Mouse (Mus musculus) kidney, embryonic 15.5 days (tissue): ENCODE measurements around the gene Sumf1. TPM values are rescaled to one million over a fixed set of nuclear protein-coding genes. Genes with fewer than 3 reads are reported as not detected.

Experiments used
- ATAC-seq: fragments of 200-750 bp; cut with Nextera tagmentation; replicated peaks from 2 replicates; pipeline ENCODE4 v1.8.0; 2017; ENCODE audit warnings: moderate TSS enrichment; ENCODE audit not compliant: low FRiP score
- H3K27ac ChIP-seq: fragments of 300-500 bp; sonication (generic); 2 replicates; pipeline ENCODE4 v1.5.1; 2015; ENCODE audit warnings: mild to moderate bottlenecking, inconsistent platforms
- H3K27me3 ChIP-seq: fragments of 300-500 bp; sonication (generic); 2 replicates; pipeline ENCODE4 v1.6.1; 2015; ENCODE audit warnings: inconsistent platforms
- H3K36me3 ChIP-seq: fragments of 300-500 bp; sonication (generic); 2 replicates; pipeline ENCODE4 v1.6.1; 2015; ENCODE audit warnings: inconsistent platforms
- H3K4me1 ChIP-seq: fragments of 300-500 bp; sonication (generic); 2 replicates; pipeline ENCODE4 v1.6.1; 2015; ENCODE audit warnings: inconsistent platforms
- H3K4me2 ChIP-seq: fragments of 300-500 bp; sonication (generic); 2 replicates; pipeline ENCODE4 v1.6.1; 2015; ENCODE audit warnings: moderate library complexity, mild to moderate bottlenecking, inconsistent platforms
- H3K4me3 ChIP-seq: fragments of 300-500 bp; sonication (generic); replicated peaks from 2 replicates; pipeline ENCODE4 v1.5.1; 2015; ENCODE audit warnings: mild to moderate bottlenecking, inconsistent platforms
- H3K9ac ChIP-seq: fragments of 300-500 bp; sonication (generic); 2 replicates; pipeline ENCODE4 v1.6.1; 2015; ENCODE audit warnings: mild to moderate bottlenecking, inconsistent platforms
- H3K9me3 ChIP-seq: fragments of 300-500 bp; sonication (generic); replicated peaks from 2 replicates; pipeline ENCODE4 v1.6.1; 2016; ENCODE audit warnings: inconsistent platforms
- WGBS: fragments of 180-500 bp; shearing (Covaris S2); methylation state at CpG from one replicate; pipeline ENCODE4 v1.1.7; 2015; ENCODE audit warnings: mixed read lengths; 5-methylcytosine and 5-hydroxymethylcytosine counted together
- polyA plus RNA-seq: library from polyadenylated mRNA; unstranded; fragments of >200 nt; fragmentation: Nextera tagmentation; extraction: Ambion mirVana; gene quantifications from 2 replicates; pipeline ENCODE4 v1.2.1, GENCODE M21; 2015

Sumf1 gene
- polyA plus RNA-seq, 1 experiment from 2014 or later = 25.3 TPM

- Histone ChIP-seq H3K4me3 (no peak overlapping the region), H3K4me2 (no peak overlapping the region), H3K4me1 (no peaks in the 10 kb centered on the region), H3K9me3 (no peaks in the 10 kb centered on the region), H3K27me3 (no peaks in the 10 kb centered on the region), H3K9ac (no peak overlapping the region), H3K36me3 (no peaks in the 10 kb centered on the region; the same call in 1 of the 2 replicates), H3K27ac (no peak overlapping the region)
- WGBS = 77% methylated on average over 4 of the region's 4 CpGs
- ATAC-seq = no peak
These were observed 44.5 kb downstream of the Sumf1 start for GRCm38 (mm10) chr6:108140722-108141490.

GRCm38 (mm10) chr6:108137031-108137430, 48.4 kb downstream of the Sumf1 start:
- ATAC-seq = no peak
- Histone ChIP-seq H3K27ac (no peak overlapping the region), H3K36me3 (no peaks in the 10 kb centered on the region; the same call in 1 of the 2 replicates), H3K4me1 (no peaks in the 10 kb centered on the region), H3K4me3 (no peak overlapping the region), H3K27me3 (no peaks in the 10 kb centered on the region), H3K9me3 (no peaks in the 10 kb centered on the region), H3K9ac (no peak overlapping the region), H3K4me2 (no peak overlapping the region)
- 90% methylated on average over 5 of the region's 5 CpGs for WGBS

- Histone ChIP-seq H3K4me1 (no peaks in the 10 kb centered on the region), H3K4me2 (no peak overlapping the region), H3K27ac (no peak overlapping the region), H3K27me3 (no peaks in the 10 kb centered on the region), H3K9me3 (no peaks in the 10 kb centered on the region), H3K36me3 (no peaks in the 10 kb centered on the region; the same call in 1 of the 2 replicates), H3K9ac (no peak overlapping the region), H3K4me3 (no peak overlapping the region)
- ATAC-seq = no peak
- 89% methylated on average over 1 of the region's 1 CpGs for WGBS
These were observed 49.1 kb downstream of the Sumf1 start for GRCm38 (mm10) chr6:108136286-108136685.

- Histone ChIP-seq H3K36me3 (no peaks in the 10 kb centered on the region), H3K4me3 (no peak overlapping the region), H3K4me1 (no peaks in the 10 kb centered on the region), H3K27ac (no peak overlapping the region), H3K9ac (no peak overlapping the region), H3K4me2 (no peak overlapping the region), H3K27me3 (no peaks in the 10 kb centered on the region), H3K9me3 (no peaks in the 10 kb centered on the region)
- no peak for ATAC-seq
- WGBS = 95% methylated on average over 5 of the region's 5 CpGs
These were observed 53.0 kb downstream of the Sumf1 start for GRCm38 (mm10) chr6:108132268-108132935.

GRCm38 (mm10) chr6:108130718-108131117, 54.7 kb downstream of the Sumf1 start:
- H3K27me3 ChIP-seq = no peaks in the 10 kb centered on the region
- 84% methylated on average over 5 of the region's 5 CpGs for WGBS
- no peaks in the 10 kb centered on the region for H3K36me3 ChIP-seq
- no peaks in the 10 kb centered on the region for H3K9me3 ChIP-seq
- ATAC-seq = no peak
- no peak overlapping the region for H3K9ac ChIP-seq
- no peak overlapping the region for H3K4me2 ChIP-seq
- no peaks in the 10 kb centered on the region for H3K4me1 ChIP-seq
- no peak overlapping the region for H3K4me3 ChIP-seq
- no peak overlapping the region for H3K27ac ChIP-seq

GRCm38 (mm10) chr6:108126631-108127030, 58.8 kb downstream of the Sumf1 start:
- Histone ChIP-seq H3K9me3 (no peaks in the 10 kb centered on the region), H3K36me3 (no peaks in the 10 kb centered on the region), H3K27me3 (no peaks in the 10 kb centered on the region), H3K4me3 (no peak overlapping the region), H3K27ac (no peak overlapping the region), H3K4me2 (no peak overlapping the region), H3K9ac (no peak overlapping the region), H3K4me1 (no peaks in the 10 kb centered on the region)
- no peak for ATAC-seq
- 85% methylated on average over 3 of the region's 3 CpGs for WGBS

- 92% methylated on average over 1 of the region's 1 CpGs for WGBS
These were observed 59.9 kb downstream of the Sumf1 start for GRCm38 (mm10) chr6:108125474-108125873.

GRCm38 (mm10) chr6:108117881-108118280, 67.5 kb downstream of the Sumf1 start:
- H3K4me2 ChIP-seq = no peak overlapping the region
- H3K4me3 ChIP-seq = no peak overlapping the region
- H3K9ac ChIP-seq = no peak overlapping the region
- H3K36me3 ChIP-seq = no peaks in the 10 kb centered on the region
- H3K4me1 ChIP-seq = no peaks in the 10 kb centered on the region
- ATAC-seq = no peak
- no peaks in the 10 kb centered on the region for H3K9me3 ChIP-seq
- no peaks in the 10 kb centered on the region for H3K27me3 ChIP-seq
- WGBS = 88% methylated on average over 6 of the region's 6 CpGs
- no peak overlapping the region for H3K27ac ChIP-seq

More at GRCm38 (mm10) chr6:108125474-108125873, 59.9 kb downstream of the Sumf1 start:
- Histone ChIP-seq H3K27ac (no peak overlapping the region), H3K4me3 (no peak overlapping the region), H3K36me3 (no peaks in the 10 kb centered on the region), H3K9ac (no peak overlapping the region), H3K9me3 (no peaks in the 10 kb centered on the region), H3K4me1 (no peaks in the 10 kb centered on the region), H3K27me3 (no peaks in the 10 kb centered on the region), H3K4me2 (no peak overlapping the region)
- ATAC-seq = no peak

GRCm38 (mm10) chr6:108114971-108115370, 70.4 kb downstream of the Sumf1 start:
- H3K36me3 ChIP-seq = no peaks in the 10 kb centered on the region
- H3K27ac ChIP-seq = no peak overlapping the region
- peaks cover 2% of the 10 kb centered on the region; the same call in 1 of the 2 replicates for H3K4me1 ChIP-seq
- ATAC-seq = no peak
- no peak overlapping the region for H3K4me2 ChIP-seq
- H3K9ac ChIP-seq = no peak overlapping the region
- no peaks in the 10 kb centered on the region for H3K27me3 ChIP-seq
- no peaks in the 10 kb centered on the region for H3K9me3 ChIP-seq
- 98% methylated on average over 1 of the region's 1 CpGs for WGBS
- H3K4me3 ChIP-seq = no peak overlapping the region

GRCm38 (mm10) chr6:108111693-108112092, 73.7 kb downstream of the Sumf1 start:
- Histone ChIP-seq H3K4me2 (no peak overlapping the region), H3K4me3 (no peak overlapping the region), H3K4me1 (peaks cover 2% of the 10 kb centered on the region; the same call in 1 of the 2 replicates), H3K27me3 (no peaks in the 10 kb centered on the region), H3K36me3 (peaks cover 3% of the 10 kb centered on the region; the same call in 1 of the 2 replicates), H3K9ac (no peak overlapping the region), H3K9me3 (no peaks in the 10 kb centered on the region), H3K27ac (no peak overlapping the region)
- no peak for ATAC-seq

GRCm38 (mm10) chr6:108110336-108110735, 75.0 kb downstream of the Sumf1 start:
- 73% methylated on average over 4 of the region's 4 CpGs for WGBS
- ATAC-seq = no peak

GRCm38 (mm10) chr6:108107376-108107775, 78.0 kb downstream of the Sumf1 start:
- peaks cover 3% of the 10 kb centered on the region; the same call in 1 of the 2 replicates for H3K36me3 ChIP-seq
- ATAC-seq = no peak
- H3K9me3 ChIP-seq = no peaks in the 10 kb centered on the region
- H3K4me1 ChIP-seq = peaks cover 8% of the 10 kb centered on the region; the same call in 1 of the 2 replicates
- no peak overlapping the region for H3K4me3 ChIP-seq
- no peak overlapping the region for H3K9ac ChIP-seq
- no peak overlapping the region for H3K4me2 ChIP-seq
- no peaks in the 10 kb centered on the region for H3K27me3 ChIP-seq
- H3K27ac ChIP-seq = no peak overlapping the region

More at GRCm38 (mm10) chr6:108110336-108110735, 75.0 kb downstream of the Sumf1 start:
- no peak overlapping the region for H3K4me2 ChIP-seq
- no peak overlapping the region for H3K27ac ChIP-seq
- H3K36me3 ChIP-seq = peaks cover 3% of the 10 kb centered on the region; the same call in 1 of the 2 replicates
- H3K4me1 ChIP-seq = peaks cover 2% of the 10 kb centered on the region; the same call in 1 of the 2 replicates
- no peaks in the 10 kb centered on the region for H3K27me3 ChIP-seq
- no peak overlapping the region for H3K4me3 ChIP-seq
- H3K9ac ChIP-seq = no peak overlapping the region
- H3K9me3 ChIP-seq = no peaks in the 10 kb centered on the region
